In genomic region chr6:134220209-134220777, GRCm38 (mm10) we compare ENCODE assay signal across 9 mouse cellular contexts.
DNase-seq lines count a peak whose midpoint lies in the region; ATAC-seq and TF ChIP-seq lines count a peak whose summit lies in the region.
"Had no signal": no experiment of that assay in that cellular context is flagged by ENCODE, and none has a peak within 500 bp of the region (broad histone marks: within the 10 kb centered on the region; RNA-seq: fewer than 3 reads in every experiment).

No protein-coding gene starts in this region.

- TF ChIP-seq CTCF in forebrain, postnatal 0 days (IDR thresholded peaks at IDR 0.05; ENCODE audit: low read depth), result no peak
- TF ChIP-seq CTCF in liver, adult 2 months (IDR thresholded peaks at IDR 0.05; ENCODE audit: low read depth, low read length), result no peak
- no peak for TF ChIP-seq CTCF in gastrocnemius, adult 2 months (IDR thresholded peaks at IDR 0.05)

- H3K4me3 ChIP-seq in forebrain, embryonic 14.5 days (ENCODE audit: low read depth, low read length), result no peak overlapping the region
- H3K4me3 ChIP-seq in forebrain, postnatal 0 days (ENCODE audit: low read depth, low read length), result no peak overlapping the region
- H3K4me3 ChIP-seq in liver, adult 2 months (ENCODE audit: insufficient read depth, low read depth, low read length), result no peak overlapping the region
- H3K4me3 ChIP-seq in stomach, embryonic 15.5 days (replicated peaks), result no peak overlapping the region
- no peak overlapping the region for H3K4me3 ChIP-seq in gastrocnemius, adult 2 months
- H3K4me3 ChIP-seq: limb, embryonic 13.5 days had no signal

- 0 out of 2 replicates have a peak overlapping the region, but pooled peaks have one; percentile 1 for H3K27ac ChIP-seq in forebrain, embryonic 14.5 days (ENCODE audit: low read depth, low read length)
- H3K27ac ChIP-seq in forebrain, postnatal 0 days (ENCODE audit: low read depth, low read length), result no peak overlapping the region
- peak overlapping the region; percentile 34 for H3K27ac ChIP-seq in liver, adult 2 months (replicated peaks; ENCODE audit: insufficient read depth, low read depth, low read length)
- H3K27ac ChIP-seq in stomach, embryonic 15.5 days, result peak overlapping the region; percentile 33
- no peak overlapping the region for H3K27ac ChIP-seq in gastrocnemius, adult 2 months
- H3K27ac ChIP-seq: limb, embryonic 13.5 days had no signal

- H3K27me3 ChIP-seq in forebrain, embryonic 14.5 days (replicated peaks; ENCODE audit: control insufficient read depth, insufficient read depth, low read length), result no peaks in the 10 kb centered on the region
- H3K27me3 ChIP-seq in forebrain, postnatal 0 days (ENCODE audit: insufficient read depth, low read length), result no peaks in the 10 kb centered on the region
- no peaks in the 10 kb centered on the region for H3K27me3 ChIP-seq in liver, adult 2 months (ENCODE audit: control insufficient read depth, insufficient read depth, low read length)
- no peaks in the 10 kb centered on the region for H3K27me3 ChIP-seq in stomach, embryonic 15.5 days (replicated peaks)
- H3K27me3 ChIP-seq: limb, embryonic 13.5 days had no signal

- DNase-seq in forebrain, embryonic 14.5 days (ENCODE audit: low spot score), result no peak
- DNase-seq in forebrain, postnatal 0 days, result no peak
- peak; percentile 34 for DNase-seq in right cerebral cortex, adult 18-20 months
- no peak for DNase-seq in right cerebral cortex, postnatal 4 days
- DNase-seq in liver, adult 2 months (ENCODE audit: extremely low read depth, low read depth, low spot score), result peak; percentile 64
- no peak for DNase-seq in cerebellum, adult 11 months
- DNase-seq in gastrocnemius, adult 2 months, result no peak

- ATAC-seq in forebrain, embryonic 14.5 days, result no peak
- ATAC-seq in forebrain, postnatal 0 days, result no peak
- 0 out of 2 replicates have a peak, but pooled peaks have one; percentile 67 for ATAC-seq in stomach, embryonic 15.5 days (ENCODE audit: insufficient read depth, low FRiP score, low read depth)

- H3K79me2 ChIP-seq in liver, adult 2 months (ENCODE audit: control insufficient read depth, insufficient read depth, low read length), result peaks cover 4% of the 10 kb centered on the region; the same call in 1 of the 2 replicates

- intact Hi-C loops in gastrocnemius, adult 2 months (cut with DNase I), result no loop called here

- 74% methylated on average over 13 of the region's 13 CpGs for WGBS in forebrain, embryonic 14.5 days
- 69% methylated on average over 13 of the region's 13 CpGs for WGBS in forebrain, postnatal 0 days
- WGBS in liver, adult 2 months, result 38% methylated on average over 13 of the region's 13 CpGs
- WGBS in stomach, embryonic 15.5 days, result 53% methylated on average over 13 of the region's 13 CpGs

- H3K9ac ChIP-seq in forebrain, embryonic 14.5 days (ENCODE audit: low read length), result no peak overlapping the region
- H3K9ac ChIP-seq in forebrain, postnatal 0 days, result no peak overlapping the region
- H3K9ac ChIP-seq in liver, adult 2 months (ENCODE audit: low read depth, low read length), result no peak overlapping the region
- H3K9ac ChIP-seq in stomach, embryonic 15.5 days, result no peak overlapping the region
- H3K9ac ChIP-seq: limb, embryonic 13.5 days had no signal

- H3K9me3 ChIP-seq in forebrain, embryonic 14.5 days (replicated peaks; ENCODE audit: control insufficient read depth, low read length), result no peaks in the 10 kb centered on the region
- H3K9me3 ChIP-seq in forebrain, postnatal 0 days (ENCODE audit: low read length), result no peaks in the 10 kb centered on the region
- H3K9me3 ChIP-seq in stomach, embryonic 15.5 days, result no peaks in the 10 kb centered on the region
- H3K9me3 ChIP-seq: limb, embryonic 13.5 days had no signal

- no peak for TF ChIP-seq POLR2A in liver, adult 2 months (IDR thresholded peaks at IDR 0.05; ENCODE audit: extremely low read depth, insufficient read depth, low read length)

- H3K4me1 ChIP-seq in forebrain, embryonic 14.5 days (ENCODE audit: control insufficient read depth, insufficient read depth, low read length), result peaks cover 22% of the 10 kb centered on the region
- peaks cover 15% of the 10 kb centered on the region for H3K4me1 ChIP-seq in forebrain, postnatal 0 days (ENCODE audit: insufficient read depth)
- H3K4me1 ChIP-seq in liver, adult 2 months (ENCODE audit: control insufficient read depth, insufficient read depth, low read length), result peaks cover 5% of the 10 kb centered on the region
- H3K4me1 ChIP-seq in stomach, embryonic 15.5 days, result peaks cover 25% of the 10 kb centered on the region

- no peaks in the 10 kb centered on the region for H3K36me3 ChIP-seq in forebrain, embryonic 14.5 days (ENCODE audit: control insufficient read depth, insufficient read depth, low read length)
- no peaks in the 10 kb centered on the region for H3K36me3 ChIP-seq in forebrain, postnatal 0 days (ENCODE audit: insufficient read depth)
- H3K36me3 ChIP-seq in liver, adult 2 months (ENCODE audit: control insufficient read depth, insufficient read depth, low read length), result peaks cover 6% of the 10 kb centered on the region; the same call in 1 of the 2 replicates
- no peaks in the 10 kb centered on the region for H3K36me3 ChIP-seq in stomach, embryonic 15.5 days

- no peak overlapping the region for H3K4me2 ChIP-seq in forebrain, embryonic 14.5 days (ENCODE audit: low read length)
- no peak overlapping the region for H3K4me2 ChIP-seq in forebrain, postnatal 0 days (ENCODE audit: low read depth)
- H3K4me2 ChIP-seq in stomach, embryonic 15.5 days, result no peak overlapping the region
- H3K4me2 ChIP-seq: limb, embryonic 13.5 days had no signal

Comparison
In these comparisons a context has a peak if more than half of its experiments do, and no peak if none do; other contexts are left out.
1. DNase-seq: peak in right cerebral cortex, adult 18-20 months (single experiment) and liver, adult 2 months (single experiment); none in forebrain, embryonic 14.5 days (single experiment), forebrain, postnatal 0 days (single experiment), right cerebral cortex, postnatal 4 days (single experiment), cerebellum, adult 11 months (single experiment) and gastrocnemius, adult 2 months (single experiment).
2. H3K27ac ChIP-seq: peak in forebrain, embryonic 14.5 days (single experiment), liver, adult 2 months (single experiment) and stomach, embryonic 15.5 days (single experiment); none in forebrain, postnatal 0 days (single experiment) and gastrocnemius, adult 2 months (single experiment).